Mouse (Mus musculus): Measurements from ENCODE around the gene Il1b.

The Il1b gene

DNA sequence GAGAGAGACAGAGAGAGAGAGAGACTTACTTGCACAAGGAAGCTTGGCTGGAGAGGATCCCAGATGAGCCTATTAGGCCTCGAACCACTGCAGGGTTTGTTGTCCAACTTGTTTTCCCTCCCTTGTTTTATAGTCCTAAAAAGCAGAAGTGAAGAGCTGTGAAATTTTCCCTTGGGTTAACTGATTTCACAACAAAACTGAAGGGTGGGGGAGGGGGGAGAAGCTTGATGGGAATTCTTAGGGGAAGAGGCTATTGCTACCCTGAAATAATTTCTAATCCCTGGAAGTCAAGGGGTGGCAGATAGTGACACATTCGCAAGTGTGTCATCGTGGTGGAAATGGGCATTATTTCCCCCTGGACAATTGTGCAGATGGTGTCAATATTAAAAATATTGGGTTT lies at the start of gene Il1b:
Il1b (minus strand) TSS at position 101 of the 400 bp plus-strand sequence.
- DNase-seq, result no peak

DNA sequence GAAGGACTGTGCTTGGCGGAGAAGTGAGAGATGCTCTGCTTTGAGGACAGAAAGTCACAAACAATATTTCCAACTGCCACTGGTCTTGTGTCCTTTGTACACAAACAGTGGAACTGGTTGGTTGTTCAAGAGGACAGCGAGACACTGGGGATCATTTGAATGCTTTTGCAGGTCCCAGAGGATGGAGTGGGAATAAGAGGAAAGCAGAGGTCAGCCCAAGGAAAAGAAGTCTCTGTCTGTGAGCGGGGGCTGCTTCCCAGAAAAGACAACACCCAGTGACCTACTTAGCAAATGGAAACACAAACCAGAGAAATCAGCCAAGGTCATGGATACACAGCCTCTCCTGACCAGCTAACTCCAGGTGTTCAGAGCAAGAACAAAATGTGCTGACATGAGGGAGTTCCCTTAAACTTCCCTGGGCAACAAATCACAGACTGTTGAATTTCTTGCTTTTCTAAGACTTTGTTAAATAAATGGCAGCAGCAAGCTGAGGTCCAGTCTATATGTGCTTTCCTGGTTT lies 48.5 kb upstream of the Il1b start:
- no peak for DNase-seq

DNA sequence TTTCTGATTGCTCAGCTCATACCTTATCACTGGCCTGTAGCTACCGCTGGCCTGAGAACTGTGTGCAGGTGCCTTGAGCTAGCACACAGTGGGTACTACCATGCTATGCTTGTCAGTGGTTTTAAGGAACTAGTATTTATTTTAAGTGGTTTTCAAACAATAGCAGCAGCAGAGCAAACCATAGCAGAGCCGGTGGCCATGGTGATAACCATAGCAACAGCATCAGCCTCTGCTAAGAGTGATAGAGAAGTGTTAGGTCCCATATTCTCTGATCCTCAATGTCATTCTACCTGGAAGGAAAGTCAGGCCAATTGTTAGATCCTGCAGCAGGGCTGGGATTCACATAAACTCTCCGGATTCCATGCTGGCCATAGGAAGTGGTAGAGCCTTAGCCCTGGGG lies 43.7 kb upstream of the Il1b start:
- no peak for DNase-seq

DNA sequence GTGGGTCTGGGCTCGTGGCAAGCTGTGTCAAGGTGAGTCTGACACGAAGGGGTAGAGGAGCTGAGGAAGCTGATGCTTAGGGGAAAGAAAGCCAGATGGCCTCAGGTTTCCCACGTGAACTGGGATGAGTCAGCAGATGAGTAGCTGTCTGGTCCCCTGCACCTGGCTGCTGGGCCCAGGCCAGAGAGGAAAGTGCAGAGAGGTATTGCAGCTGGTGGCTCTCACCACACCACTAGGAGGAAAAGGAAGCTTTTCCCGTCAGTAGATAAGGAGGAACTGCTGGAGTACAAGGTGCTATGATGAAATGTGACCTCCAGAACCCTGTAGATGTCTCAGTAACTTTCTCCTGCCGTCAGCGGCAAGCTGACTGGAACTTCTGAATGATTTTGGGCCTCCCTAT lies 42.5 kb upstream of the Il1b start:
- DNase-seq, result no peak

DNA sequence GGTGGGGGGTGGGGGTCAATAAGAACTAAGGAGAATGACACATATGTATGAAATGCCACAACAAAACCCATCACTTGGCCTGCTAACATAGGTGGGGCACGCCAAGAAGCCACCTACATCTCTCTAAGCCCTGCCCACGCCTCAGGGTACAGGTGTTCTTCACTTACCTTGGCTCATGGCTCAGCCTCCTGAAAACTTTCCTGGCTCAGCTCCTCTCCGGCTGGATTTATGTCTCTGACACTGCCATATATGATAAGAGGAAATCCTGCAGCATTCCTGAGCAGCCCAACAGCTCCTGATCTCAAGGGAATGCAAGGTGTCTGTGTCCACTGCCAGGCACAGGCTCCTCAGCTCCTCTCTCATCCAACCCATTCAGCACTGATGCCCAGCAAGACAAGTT lies 40.7 kb upstream of the Il1b start:
- DNase-seq, result no peak

DNA sequence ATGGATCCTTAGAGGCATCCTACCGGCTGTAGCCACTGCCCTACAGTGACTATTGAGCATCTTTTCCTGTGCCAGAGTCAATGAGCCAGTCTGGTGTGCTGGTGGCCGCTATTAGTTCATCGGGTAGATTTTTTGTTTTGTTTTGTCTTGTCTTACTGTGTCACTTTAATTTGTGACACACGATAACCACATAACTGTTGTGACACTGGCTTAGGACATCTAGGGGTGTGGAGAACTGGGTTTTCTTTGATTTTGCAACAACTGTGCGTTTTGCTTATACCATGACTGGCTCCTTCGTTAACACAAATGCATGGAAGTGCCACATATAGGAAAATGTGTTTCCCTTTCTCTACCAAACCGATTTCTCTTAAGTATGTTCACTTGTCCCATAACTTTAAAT lies 39.4 kb upstream of the Il1b start:
- no peak for DNase-seq

DNA sequence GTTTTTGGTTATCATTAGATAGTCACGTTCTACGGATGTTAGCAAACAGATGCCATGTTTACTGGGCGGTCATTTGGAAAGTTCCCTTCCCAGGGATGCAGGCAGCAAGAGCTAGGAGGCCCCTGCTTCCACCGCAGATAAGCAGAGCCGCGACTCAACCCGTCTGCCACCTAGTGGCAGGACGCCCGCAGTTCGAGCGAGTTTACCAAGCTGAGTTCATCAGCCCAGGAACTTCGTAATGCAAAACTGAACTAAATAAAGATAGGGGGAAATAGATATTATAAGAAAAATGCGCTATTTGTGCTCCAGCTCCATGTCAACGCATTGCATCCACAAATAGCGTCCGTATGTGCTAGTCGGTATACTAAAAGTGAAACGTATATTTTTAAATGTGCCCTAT lies 37.5 kb upstream of the Il1b start:
- DNase-seq, result peak; percentile 88

DNA sequence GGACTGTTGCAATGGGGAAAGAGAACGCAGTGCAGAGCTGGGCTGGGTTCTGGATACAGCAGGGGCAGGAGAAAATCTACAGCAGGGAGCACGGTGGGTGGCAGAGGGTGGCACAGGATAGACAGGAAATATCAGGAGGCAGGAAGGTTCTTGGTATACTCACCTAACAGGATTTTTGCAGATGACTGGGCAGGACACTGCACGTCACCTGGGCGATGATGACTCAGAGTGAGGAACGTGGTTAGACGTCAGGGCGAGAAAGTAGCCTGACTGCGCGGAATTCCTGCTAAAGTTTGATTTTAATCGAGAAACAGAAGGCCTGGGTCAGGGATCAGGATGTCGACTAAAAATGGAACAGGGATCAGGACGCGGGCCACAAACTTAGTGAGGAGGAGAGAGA lies 36.7 kb upstream of the Il1b start:
- no peak for DNase-seq

DNA sequence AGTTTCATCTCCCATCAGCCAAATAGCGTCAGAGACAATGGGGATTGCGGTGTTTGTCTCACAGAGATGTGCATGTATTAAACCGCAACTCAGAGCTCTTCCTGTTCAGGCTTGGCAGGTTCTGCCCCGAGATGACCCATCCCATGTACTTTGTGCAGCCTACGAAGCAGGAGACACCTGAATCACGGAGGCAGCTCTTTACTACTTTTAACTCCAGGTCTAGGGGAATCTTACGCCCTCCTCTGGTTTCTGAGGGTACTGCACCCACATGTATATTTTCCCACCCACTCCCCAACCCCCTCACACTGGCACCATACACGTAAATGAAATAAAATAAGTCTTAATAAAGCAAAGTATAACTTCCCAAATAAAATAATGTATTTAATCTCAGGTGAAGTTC lies 35.6 kb upstream of the Il1b start:
- DNase-seq, result no peak

DNA sequence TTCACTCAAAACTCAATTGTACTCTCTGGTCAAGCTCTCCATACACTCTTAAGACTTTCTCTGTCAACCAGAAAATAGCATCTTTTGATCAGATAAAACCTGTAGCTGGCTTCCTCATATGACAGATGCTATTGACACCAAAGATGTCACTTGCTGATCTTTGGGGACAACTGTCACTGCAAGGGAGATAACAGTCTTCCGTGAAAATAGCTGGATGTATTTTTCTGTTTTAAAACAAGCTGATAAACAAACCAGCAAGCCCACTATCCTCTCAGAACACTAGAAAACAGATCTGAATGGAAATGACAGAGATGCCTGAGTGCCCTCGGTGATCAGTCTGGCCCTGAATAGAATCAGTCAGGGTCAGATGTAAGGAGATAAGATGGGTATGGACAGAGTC lies 32.8 kb upstream of the Il1b start:
- DNase-seq, result no peak

DNA sequence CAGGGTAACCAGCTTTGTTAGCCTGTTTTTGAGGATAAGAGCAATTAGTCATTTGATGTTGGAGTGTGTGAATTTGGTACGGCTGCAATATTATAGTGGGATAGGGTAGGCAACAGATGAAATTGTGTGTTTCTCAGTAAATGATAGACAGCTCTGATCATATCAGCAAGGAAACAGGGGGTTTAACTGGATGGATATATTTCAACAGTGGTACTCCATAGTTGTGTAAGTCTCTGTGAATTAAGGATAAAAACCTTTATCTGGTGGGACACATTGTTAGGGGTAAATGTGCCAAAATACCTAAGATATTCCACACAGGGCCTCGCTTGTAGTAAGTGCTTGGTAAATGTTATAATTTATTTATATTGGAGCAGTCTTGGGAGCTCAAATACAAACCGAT lies 31.4 kb upstream of the Il1b start:
- DNase-seq, result no peak

DNA sequence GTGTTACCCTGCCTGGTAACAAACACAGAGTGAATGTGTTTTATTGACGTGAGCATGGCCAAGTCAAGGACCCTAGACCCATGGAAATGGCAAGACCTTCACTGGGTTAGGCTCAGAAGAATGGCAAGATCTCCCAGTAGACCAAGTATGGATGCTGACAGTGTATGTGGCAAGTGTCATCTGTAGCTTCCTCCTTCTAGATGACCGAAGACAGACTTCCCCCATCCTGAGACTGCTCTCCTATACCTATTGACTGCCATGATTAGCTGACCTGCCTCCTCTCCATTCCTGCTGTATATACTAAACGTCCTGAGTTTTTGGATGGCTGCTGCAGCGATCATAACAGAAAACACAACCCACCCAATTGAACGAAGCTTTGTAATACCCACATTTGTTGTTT lies 30.9 kb upstream of the Il1b start:
- DNase-seq, result no peak

DNA sequence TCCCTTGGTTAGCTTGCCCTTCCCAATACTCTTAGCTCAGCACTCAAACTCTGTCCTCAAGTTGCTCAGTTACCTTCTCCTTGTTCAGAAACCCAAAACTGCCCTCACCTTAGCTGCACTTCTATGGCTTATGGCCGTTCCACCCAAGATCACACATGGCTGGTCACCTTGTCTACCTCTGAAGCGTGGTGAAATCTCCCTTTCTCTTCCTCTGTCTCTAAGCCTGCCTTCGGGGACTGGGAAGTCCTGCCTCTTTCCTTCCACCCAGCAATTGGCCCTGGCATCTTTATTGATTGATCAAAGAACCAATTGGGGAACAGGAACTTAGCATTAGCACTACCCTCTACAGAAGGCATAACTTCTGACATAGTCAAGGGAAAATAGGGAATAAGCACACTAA lies 27.2 kb upstream of the Il1b start:
- DNase-seq, result no peak

DNA sequence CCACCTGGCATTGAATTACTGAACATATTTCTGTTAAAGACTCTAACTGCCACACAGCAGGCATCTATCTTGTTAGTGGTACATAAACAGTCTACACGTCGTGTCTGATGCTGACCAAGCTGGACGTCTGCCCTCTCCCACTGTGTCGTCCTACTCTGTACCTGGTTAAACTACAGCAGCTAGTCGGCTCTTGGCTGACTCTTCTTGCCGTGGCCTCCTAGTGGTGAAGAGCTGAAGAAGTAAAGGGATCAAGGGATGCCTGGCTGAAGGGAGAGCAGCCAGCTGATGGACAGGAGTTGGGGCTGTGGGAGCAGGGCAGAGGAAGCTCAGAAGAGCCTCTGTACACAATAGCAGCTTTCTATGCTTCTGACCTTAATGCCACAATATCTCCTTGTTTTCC lies 22.6 kb upstream of the Il1b start:
- peak; percentile 72 to 81 for DNase-seq

DNA sequence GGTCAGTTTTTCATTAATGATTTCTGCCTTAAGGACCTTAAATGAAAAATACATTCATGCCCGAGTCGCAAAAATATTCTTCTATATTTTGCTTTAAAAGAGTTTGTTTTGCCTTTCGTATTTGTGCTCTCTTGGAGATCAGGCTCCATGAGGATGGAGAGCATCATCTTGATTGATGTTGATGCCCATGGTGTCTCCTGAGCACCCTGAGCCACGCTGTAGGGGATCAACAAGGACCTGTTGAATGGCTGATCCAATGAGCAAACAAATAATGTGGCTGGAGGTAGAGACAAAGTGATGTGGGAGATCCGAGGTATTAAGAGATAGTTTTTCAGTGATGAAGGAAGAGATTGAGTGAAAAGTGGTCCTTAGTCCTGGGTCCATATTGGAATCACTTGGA lies 19.2 kb upstream of the Il1b start:
- DNase-seq, result no peak

DNA sequence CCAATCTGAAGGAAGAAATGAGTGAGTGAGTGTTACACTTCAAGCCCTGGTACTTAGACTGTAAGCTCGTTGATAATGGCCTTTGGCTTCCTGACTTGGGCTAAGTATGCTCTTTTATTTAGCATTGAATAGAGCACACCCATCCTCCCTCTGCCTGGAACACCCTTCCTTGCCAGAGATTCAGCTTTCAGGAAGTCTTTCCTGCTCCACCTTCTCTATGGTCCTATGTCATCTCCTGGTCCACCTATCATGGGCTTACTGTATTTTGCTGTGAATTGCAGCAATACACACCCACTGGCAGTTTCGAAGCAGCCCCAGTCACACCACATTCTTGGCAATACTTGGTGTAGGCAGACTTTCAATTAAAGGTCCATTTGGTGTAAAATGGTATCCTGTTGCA lies 18.4 kb upstream of the Il1b start:
- DNase-seq, result no peak

DNA sequence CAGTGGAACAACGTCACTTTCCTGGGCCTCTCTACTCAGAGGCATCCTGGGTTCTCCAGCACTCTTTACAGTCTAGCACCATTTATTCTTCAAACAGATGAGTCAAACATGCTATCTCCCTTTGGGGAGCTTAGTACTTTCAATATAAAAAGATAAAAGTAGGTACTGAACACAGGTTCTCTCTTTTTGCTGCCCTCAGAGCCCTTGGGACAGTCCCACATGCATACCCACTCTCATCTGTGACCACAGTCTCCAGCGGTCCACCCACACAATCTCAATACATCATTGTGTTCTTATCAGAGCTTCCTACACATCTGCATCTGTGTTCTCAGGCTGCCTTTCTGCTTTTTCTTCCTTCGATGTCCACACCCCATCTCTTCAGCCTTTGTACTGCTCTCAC lies 14.4 kb upstream of the Il1b start:
- no peak for DNase-seq

DNA sequence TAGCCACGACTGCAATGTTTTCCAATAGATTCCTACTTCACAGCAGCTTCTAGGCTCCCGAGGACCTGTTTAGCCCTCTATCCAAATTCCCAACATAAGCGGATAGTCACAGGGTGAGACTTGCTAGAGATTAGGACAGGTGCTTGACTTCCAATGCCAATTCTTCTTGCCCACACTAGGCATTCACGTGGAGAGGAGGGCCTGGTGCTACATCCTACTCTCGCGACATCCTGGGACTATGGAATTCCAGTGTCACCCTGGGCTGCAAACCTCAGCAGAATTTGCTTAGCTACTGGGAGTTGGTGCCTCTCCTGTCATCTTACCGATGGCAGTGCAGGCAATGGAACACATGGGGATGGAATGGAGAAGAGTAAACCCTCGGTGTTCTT lies 13.3 kb upstream of the Il1b start:
- peak in 1 of 2 experiments; percentile 13 for DNase-seq

DNA sequence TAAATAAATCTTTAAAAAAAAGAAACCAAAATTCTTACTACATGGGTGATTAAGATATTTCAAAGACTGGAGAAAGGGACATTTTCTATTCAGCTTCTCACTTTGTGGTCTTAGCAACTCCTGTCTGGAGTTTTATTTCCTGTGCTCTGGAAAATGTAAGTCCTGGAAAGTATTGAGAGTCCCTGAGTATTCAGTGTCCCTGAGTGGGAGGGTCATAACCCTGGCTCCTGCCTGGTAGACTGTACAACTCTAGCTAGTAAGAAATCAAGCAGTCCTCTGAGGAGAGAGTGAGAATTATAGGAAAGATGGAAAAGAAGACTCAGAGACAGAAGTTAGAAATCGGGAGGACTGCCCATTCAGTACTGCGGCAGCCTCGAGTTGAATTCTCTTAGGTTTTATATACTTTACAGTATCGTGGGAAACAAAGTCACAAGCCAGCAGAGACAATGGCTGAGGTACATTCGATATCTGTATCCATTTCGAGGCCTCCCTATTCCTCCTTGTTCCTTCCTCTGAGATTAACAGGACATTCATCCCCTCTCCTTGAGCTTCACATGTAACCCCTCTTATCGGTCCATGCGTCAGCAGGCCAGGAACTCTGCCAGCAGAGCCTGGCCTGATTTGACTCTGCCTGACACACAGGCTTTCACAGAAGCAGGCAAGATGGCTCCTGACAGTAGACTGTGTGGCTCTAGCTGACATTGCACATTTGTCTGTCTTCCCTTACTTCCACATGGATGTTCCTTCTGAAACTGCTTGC lies 12.8 kb upstream of the Il1b start:
- peak; percentile 29 to 51 for DNase-seq

DNA sequence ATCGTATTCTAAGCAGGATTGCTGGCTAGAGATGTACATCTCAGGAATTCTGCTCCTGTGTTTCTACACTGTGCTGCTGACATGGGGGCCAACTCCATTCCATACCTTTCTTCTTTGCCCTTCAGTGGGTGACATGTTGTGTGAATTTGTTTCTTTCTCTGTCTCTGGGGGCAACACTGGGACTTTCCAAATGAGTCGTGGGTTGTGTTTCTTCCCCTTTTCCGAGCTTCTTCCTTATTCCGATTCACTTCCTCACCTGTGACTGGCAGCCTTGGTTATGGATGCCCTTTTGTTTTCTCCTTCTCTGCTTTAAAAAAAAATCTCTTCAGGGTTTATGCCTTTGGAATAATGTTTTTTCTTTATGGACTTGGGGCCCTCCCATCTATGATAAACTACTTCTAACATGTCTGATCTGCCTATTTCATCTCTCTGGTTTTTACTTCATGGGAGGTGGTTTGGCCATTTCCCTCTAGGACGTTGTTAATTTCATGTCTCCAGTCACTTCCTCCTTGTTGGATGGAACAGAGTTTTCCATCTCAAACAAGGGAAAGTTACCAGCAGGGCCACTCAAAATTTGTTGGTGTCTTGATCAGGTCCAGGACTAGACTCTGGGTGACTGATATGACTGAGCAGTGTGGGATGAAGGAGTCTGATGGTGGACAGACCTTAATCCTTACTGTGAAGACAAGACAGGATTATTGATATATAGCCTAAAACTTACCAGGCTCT lies 10.0 kb upstream of the Il1b start:
- no peak for DNase-seq

DNA sequence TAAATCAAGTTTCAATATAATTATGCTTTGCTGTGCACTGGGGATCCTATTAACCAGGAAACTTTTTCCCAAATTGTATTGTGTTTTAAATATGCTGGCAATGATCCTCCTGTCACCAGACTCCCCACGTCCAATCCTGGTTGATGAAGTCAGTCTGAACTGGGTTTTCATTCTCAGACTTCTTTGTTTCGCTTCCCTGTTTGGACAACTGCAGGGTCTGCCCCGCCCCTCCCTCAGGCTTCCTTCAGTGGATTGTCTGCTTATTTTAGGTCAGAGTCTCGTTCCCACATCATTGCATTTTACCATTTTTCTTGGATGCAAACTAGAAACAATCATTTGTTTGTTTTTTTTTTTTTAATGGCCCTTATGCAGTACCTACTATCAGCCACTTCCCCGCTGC lies 9.3 kb upstream of the Il1b start:
- no peak for DNase-seq

DNA sequence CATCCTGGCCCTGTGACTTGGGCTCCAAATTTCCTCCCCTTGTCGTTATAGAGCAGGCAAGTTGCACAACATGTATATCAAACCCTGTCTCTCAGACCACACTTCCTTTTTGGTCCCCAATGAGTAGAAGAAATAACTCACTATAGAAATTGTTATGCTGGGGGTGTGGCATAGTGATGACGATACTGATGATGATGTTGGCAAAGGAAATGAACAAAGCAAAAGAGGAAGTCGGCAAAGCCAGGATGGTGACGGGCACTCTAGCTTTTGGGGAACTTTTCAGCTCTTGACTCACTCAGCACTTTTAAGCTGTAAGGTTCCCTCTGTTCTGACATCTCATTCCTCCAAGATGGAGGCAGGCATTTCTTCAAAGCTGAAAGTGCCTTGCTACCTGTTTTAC lies 2.4 kb upstream of the Il1b start:
- no peak for DNase-seq

DNA sequence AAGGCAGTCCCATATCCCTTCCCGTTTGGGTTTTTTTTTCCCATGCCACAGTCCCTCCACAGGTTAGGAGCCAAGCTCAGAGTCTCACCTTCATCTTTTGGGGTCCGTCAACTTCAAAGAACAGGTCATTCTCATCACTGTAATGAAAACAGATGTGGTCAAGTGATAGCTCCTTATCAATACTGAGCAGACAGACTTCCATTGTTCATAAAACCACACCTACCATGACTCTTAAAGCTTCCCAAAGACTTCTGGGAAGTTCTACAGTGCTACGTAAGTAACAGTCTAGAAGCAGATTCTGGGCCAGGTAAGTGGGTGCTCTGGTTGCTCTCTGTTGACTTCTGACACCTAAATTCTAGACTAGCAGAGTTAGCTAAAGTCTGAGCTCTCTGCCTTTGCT lies 1.3 kb downstream of the Il1b start:
- no peak for DNase-seq

DNA sequence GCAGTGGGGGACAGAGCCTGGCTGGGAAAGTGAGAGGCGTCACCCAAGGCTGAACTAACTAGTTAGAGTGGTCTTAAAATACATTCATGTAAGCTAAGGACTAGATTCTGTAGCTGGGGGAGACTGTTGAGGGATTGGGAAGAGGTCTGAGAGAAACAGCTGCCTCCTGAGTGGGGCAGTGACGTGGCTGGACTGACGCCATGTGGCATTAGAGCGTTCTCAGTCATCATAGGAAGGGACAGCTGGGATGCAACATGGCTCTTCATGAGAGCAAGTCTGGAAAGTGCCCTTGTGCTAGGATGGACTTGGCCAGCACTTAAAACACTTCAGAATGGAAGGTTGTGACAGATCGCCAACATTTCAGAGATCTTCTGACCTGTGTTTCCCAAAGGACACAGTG lies 2.1 kb downstream of the Il1b start:
- peak; percentile 28 to 54 for DNase-seq

DNA sequence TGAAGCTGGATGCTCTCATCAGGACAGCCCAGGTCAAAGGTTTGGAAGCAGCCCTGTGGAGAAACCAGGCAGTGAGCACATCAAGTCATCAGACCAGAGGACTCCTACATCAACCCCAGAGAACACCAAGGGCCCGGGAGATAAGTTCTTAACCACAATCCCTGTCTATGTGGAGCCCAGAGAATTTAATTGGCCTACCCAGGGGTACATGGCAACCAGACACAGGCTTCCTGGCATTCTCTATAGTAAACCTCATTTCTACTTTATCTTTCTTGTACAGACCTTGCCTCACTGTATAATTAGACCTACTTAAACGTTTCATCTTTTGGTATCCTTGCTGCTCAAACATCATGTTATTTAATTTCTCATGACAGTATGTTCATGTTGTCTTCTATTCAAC lies 2.8 kb downstream of the Il1b start:
- no peak for DNase-seq

Data from cerebellum, postnatal 14 days (tissue).